Mouse (Mus musculus) CH12.LX (cell line): ENCODE results near the gene Ajuba.

Experiments
- BHLHE40 ChIP-seq: IDR thresholded peaks from 2 replicates; pipeline ENCODE4 v1.6.1; 2011; ENCODE audit warnings: mild to moderate bottlenecking, low read depth, low read length, improper control_type of control experiment
- CTCF ChIP-seq, 2 experiments: IDR thresholded peaks in 1 of 2; conservative IDR thresholded peaks in 1 of 2; 2 replicates each; pipeline ENCODE4 v1.5.1; 2011 to 2012; ENCODE audit warnings: low read depth in 2 of 2, low read length in 2 of 2, improper control_type of control experiment in 1 of 2, inconsistent platforms in 1 of 2, mild to moderate bottlenecking in 1 of 2, moderate library complexity in 1 of 2
- POLR2AphosphoS2 ChIP-seq: IDR thresholded peaks from 2 replicates; pipeline ENCODE4 v1.6.1; 2011; ENCODE audit warnings: low read depth, low read length, improper control_type of control experiment
- ZC3H11A ChIP-seq: IDR thresholded peaks from 2 replicates; pipeline ENCODE4 v1.6.1; 2012; ENCODE audit warnings: low read depth, mild to moderate bottlenecking, inconsistent platforms, low read length, improper control_type of control experiment
- ZMIZ1 ChIP-seq: IDR thresholded peaks from 2 replicates; pipeline ENCODE4 v1.6.1; 2012; ENCODE audit warnings: low read depth, mild to moderate bottlenecking, inconsistent platforms, low read length, improper control_type of control experiment

GRCm38 (mm10) chr14:54528446-54529111, 48.8 kb downstream of the Ajuba start:
- TF ChIP-seq POLR2AphosphoS2 (no peak), CTCF (conservative IDR thresholded peaks at IDR 0.05 in 1 of 2, IDR thresholded peaks at IDR 0.05 in 1 of 2; ENCODE audit: low read depth in 2 of 2, low read length in 2 of 2) (peak; percentile 86 to 87), BHLHE40 (no peak; the same call in 1 of the 2 replicates), ZC3H11A (no peak), ZMIZ1 (no peak)
